Mouse (Mus musculus) cerebellum, postnatal 10 days (tissue): ENCODE measurements at regions not wholly inside any gene's neighbourhood (a gene's known extent, or its start where the extent isn't known, plus 50 kb on each side); places are given as distances from the start of the nearest gene placed in this dataset.

Source experiments
- DNase-seq, 2 experiments: peaks; one replicate each; pipeline ENCODE4 v3.0.0; 2021; ENCODE audit warnings: mixed read lengths in 2 of 2

DNA sequence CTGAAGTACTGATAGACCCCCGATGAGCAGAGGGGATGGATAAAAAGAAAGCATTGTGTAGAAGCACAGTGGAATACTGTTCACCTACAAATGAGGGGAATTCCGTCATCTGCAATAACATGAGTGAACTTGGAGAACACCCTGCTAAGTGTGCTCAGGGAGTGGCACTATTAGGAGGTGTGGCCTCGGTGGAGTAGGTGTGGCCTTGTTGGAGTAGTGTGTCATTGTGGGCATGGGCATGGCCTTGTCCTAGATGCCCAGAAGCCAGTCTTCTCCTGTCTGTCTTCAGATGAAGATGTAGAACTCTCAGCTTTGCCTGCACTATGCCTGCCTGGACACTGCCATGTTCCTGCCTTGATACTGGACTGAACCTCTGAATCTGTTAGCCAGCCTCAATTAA is 86.2 kb upstream of the Kl start:
- no peak for DNase-seq

DNA sequence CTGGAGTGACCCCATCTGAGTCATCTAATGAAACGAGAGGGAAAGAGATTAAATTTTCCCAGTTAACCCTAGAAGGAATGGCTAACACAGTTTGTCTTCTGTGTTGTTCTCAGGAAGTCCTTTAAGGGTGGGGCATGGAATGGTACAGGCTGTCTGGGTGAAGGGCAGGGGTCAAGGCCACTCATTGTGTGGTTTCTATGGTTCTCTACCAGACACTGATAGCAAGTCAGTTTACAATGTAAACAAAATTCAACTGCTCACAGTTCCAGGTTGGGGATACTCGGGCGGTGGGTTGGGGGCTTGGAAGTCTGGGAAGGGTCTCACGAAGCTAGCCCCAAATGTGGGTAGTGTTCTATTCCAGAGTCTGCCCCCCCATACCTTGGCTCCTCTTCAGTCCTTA is 82.5 kb upstream of the Kl start:
- no peak for DNase-seq

DNA sequence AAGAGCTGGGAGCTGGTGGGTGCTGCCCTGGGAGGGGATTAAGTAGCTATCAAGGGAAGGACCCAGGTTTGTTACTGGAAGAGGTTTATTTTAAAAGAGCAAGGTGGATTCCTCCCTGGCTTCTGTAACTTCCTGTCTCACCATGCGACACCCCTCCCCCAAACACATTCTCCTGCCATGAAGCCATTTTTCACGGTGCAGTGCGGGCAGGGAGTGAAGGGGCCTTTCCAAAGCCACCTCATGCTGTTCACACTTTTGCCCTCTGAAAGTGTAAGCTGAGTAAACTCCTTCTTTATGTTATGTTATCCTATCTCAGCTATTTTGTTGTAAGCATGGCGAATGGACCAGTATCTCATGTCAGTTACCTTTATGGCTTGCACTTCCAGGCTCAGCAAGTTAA is 73.6 kb upstream of the Kl start:
- DNase-seq = no peak

DNA sequence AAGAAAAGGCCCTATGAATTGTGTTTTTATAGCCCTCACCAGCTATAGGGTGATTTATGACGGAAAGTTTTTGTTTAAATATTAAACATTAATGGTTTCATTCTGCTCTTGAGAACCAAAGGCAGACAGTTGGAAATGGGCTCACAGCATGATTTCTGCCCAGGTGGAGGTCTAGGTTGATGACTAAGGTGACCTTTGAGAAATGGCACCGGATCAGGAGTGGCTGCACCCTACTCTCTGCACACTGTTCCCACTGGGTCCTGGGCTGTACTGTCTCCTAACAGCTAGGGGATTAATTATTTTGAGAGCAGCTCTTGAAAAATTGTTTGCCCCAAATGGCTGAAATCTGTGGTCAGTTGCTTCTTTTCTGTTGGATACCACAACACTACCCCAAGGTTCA is 68.7 kb upstream of the Kl start:
- DNase-seq = no peak

DNA sequence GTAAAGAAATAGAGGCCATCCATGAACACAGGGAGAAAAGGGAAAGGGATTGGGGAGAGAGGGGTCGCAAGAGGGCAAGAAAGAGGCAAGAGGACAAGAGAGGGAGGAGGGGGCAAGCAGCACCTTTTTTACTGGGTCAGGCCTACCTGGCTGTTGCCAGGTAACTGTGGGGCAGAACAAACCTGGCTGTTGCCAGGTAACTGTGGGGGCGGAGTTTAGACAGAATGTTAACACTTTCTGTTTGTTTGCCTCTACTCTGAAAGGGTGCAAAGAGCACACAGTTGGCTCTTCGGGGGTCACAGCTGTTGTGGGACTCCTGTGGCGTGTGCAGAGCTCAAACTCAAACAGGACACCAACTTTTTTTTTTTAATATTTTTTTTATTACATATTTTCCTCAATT is 62.3 kb upstream of the Kl start:
- DNase-seq = no peak

DNA sequence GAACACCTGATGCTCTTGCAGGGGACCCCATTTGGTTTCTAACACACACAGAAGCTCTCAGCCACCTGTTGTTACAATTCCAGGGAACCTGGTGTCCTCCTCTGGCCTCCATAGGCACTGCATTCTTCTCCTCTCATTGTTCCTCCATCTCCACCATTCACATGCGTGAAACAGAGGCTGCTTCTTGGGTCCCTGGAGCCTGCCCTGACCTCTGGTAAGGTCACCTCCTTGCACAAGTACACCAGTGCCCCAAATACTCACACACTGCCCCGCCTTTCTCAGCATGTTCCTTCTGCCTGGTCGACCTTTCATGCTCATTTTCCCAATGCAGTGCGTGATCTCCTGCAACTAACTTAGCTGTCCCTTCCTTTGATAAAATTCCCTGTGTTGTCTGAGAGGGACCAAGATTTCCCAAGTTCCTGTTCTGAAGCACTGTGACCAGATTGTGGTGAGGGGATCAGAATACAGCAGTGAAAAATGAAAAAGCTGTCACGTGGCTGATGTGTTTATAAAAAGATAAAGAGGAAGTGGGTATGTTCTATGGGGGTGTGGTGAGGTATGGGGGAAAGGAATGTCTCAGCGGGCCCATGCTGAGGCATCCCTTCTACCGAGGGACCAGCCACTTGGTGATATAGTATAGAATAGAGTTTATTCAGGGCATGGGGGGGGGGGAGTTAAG is 61.0 kb upstream of the Kl start:
- no peak for DNase-seq

DNA sequence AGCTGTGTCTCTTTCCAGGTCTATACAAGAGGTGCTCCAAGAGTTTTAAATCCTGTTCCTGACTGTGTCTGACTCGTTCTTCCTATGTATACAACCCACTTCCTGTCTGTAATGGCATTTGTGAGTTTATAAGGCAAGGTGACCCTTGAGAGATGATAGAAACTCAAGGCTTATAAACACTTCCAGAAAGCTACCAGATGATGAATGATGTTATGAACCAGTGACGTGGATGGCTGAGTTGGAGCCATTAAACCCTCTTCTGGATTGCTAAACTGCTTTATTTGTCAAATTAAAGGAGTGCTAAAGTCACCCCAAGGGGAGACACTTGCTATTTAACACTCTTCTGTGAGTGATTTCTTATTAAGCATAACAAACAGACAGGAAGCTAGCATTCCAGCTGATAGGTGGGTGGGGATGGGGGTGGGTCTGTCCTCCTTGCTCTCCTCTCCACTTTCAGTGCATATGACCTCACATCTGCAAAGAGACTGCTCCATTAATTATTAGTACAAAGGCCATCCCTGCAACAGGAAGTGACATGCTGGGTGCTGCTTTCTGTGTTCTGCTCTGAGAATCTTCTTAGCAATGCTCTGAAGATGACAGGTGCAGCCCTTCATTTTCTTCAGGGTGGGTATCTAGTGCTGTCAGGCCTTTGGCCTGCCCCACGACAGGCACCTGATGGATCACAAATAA is 58.2 kb upstream of the Kl start:
- no peak for DNase-seq

DNA sequence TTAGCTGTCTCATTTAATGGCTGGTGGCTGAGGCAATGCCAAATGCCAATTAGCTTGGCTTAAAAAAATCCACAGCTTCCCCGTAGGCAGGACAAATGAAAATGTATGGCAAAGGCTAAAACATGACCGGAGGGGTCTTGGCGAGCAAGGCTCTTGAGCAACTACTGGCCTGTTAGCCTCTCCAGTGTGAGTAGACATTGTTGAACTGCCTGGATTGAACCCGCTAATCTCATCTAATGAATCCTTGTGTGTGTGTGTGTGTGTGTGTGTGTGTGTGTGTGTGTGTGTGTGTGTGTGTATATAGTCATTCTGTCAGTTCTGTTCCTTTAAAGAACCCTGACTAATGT is 57.7 kb upstream of the Kl start:
- peak in 1 of 2 experiments; percentile 29 for DNase-seq

DNA sequence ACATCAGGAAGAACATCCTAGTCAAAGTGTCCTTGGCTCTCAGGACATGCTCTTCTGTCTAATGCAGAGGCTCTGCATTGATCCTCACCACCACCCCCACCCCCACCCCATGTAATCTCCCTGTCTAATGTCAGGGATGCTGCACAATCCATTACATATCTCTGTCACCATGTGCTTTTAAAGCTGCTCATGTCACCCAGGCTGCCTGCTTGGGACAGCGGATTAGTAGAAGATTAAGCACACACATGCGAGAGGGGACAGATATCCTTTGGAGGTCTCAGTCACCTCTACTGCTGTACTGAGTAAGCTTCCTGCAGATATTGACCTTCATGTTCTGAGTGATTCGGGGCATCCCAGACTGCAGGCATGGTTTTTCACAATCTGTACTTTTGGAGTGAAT is 50.7 kb upstream of the Kl start:
- DNase-seq = no peak
